Mouse (Mus musculus): ENCODE measurements around the gene H1fnt.

Gene H1fnt

GRCm38 (mm10) chr15:98257193-98257592 lies at the start of gene H1fnt:
H1fnt (minus strand) TSS chr15:98257293.
- no peak for DNase-seq (ENCODE audit: low read depth)

GRCm38 (mm10) chr15:98295628-98296551 lies 38.8 kb upstream of the H1fnt start, which contains the start of gene Zfp641:
Zfp641 (minus strand) TSS chr15:98296161.
- DNase-seq (ENCODE audit: low read depth) = no peak

DNA sequence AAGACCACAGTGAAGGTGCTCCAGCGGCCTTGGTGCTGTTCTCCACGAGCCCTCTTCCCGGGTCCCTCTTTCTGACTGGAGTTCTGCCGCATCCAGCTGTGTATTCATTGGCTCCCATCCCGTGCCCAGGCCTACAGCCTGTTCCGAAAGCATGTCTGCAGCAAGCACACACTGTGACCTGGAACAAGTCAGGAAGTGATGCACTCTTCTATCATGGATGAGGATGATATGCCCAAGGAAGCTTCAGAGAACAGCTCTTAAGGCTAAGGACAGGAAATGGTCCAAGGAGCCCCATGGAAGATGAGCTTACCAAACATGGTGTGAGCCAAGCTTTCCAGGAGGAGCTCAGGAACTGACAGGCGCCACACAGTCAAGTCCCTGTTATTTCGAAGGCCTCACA lies 36.6 kb upstream of the H1fnt start:
- DNase-seq (ENCODE audit: low read depth) = no peak

DNA sequence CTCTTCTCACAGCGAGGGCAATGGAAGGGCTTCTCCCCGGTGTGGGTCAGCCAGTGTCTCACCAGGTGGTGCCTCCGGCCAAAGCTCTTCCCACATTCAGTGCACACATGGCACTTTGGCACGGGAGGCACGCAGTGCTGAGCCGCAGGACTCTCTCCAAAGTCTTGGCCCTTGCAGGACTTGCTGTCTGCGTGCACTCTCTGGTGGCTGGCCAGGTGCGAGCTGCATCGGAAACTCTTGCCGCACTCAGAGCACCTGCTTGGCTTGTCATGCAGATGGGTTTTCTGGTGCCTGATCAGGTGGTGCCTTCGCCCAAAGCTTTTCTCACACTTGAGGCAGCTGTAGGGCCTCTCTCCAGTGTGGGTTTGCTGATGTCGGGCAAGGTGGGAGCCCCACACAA lies 31.5 kb upstream of the H1fnt start:
- no peak for DNase-seq (ENCODE audit: low read depth)

GRCm38 (mm10) chr15:98286418-98286817 lies 29.3 kb upstream of the H1fnt start:
- DNase-seq (ENCODE audit: low read depth) = no peak

DNA sequence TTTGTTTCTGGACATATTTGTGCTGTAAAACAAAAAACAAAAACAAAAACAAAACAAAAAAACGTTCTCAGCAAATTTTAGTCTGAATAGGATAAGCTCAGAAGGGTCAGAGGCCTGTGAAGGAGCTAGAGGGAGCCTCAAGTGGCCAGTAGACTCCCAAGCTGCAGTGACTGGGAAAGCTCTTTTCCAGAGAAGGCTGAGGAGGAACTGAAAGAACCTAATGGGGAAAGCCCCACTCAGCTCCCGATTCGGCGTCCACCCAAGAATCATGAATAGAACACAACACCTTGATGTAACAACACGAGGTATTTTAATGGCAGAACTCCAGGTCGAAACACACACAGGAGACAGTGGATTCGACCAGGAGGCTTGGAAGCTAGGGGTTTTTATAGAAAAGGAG lies 683 bp upstream of the H1fnt start:
- DNase-seq (ENCODE audit: low read depth) = no peak

DNA sequence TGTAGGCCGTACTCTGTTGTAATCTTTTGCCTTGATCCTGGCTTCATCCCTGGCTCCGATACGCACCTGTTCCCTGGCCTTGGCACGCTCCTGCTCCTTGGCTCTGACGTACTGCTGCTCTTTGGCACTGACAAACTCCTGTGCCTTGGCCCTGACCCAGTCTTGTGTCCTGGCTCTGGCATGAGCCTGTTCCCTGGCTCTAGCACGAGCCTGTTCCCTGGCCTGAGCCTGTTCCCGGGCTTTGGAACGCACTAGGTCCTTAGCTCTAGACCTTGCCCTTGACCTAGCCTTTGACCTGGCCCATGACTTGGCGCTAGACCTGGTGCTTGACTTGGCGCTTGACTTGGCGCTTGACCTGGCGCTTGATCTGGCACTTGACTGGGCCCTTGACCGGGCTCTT lies 822 bp downstream of the H1fnt start:
- no peak for DNase-seq (ENCODE audit: low read depth)

- DNase-seq (ENCODE audit: low read depth) = no peak
Observed at GRCm38 (mm10) chr15:98235442-98235841, 21.7 kb downstream of the H1fnt start.

GRCm38 (mm10) chr15:98234350-98234749 lies 22.7 kb downstream of the H1fnt start, which contains the start of gene Olfr286:
Olfr286 (minus strand) TSS chr15:98234450.
- DNase-seq (ENCODE audit: low read depth) = no peak

DNA sequence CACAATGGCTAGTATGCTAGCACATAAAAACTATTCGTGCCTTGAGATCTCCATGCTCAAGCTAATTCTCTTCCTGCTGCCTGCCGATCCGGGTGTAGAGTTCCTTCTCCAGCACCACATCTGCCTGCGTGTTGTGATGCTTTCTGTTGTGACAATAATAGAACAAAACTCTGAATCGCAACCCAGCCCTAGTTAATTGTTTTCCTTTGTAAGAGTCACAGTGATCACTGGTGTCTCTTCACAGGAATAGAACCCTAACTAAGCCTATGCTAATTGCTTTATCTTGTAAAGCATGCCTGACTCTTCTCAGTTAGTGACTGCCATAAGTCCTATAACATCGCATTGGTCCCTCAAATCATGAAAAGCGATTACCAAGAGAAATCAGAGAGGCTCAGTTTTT lies 31.0 kb downstream of the H1fnt start:
- no peak for DNase-seq (ENCODE audit: low read depth)

GRCm38 (mm10) chr15:98225610-98226009 lies 31.5 kb downstream of the H1fnt start:
- DNase-seq (ENCODE audit: low read depth) = no peak

- DNase-seq (ENCODE audit: low read depth) = no peak
Observed at GRCm38 (mm10) chr15:98222377-98222776, 34.7 kb downstream of the H1fnt start.

- no peak for DNase-seq (ENCODE audit: low read depth)
Observed at GRCm38 (mm10) chr15:98220877-98221276, 36.2 kb downstream of the H1fnt start, which contains the start of the genes Gm44579 and Olfr287. Gm44579 (minus strand) TSS chr15:98220977. Olfr287 (minus strand) TSS chr15:98221056.

GRCm38 (mm10) chr15:98214130-98214529 lies 43.0 kb downstream of the H1fnt start:
- DNase-seq (ENCODE audit: low read depth) = no peak

DNA sequence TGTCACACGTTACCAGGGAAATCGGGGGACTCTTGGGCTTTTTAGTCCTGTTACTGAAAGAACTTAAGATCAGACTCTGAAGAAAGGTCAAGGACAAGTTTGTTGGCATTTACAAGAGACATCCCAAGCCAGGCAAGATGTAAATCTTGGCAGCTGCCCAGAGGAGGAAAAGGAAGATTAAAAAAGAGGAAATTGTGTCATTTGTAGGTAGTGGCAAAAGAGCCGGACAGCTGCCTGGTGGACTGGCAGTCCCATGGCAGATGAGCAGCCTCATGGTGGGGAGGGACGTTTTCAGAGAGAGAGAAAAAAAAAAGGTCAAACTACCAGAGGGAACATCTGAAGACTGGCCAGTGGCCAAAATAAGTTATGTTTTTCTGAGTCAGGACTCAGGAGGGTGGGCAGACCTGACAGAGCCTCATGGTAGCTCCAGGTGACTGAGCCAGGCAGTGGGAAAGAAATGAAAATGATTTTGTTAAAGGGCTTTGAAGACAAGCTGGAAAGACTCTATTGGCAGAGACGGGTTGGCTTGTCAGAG lies 43.7 kb downstream of the H1fnt start:
- no peak for DNase-seq (ENCODE audit: low read depth)

- DNase-seq (ENCODE audit: low read depth) = no peak
Observed at GRCm38 (mm10) chr15:98209676-98210075, 47.4 kb downstream of the H1fnt start.

Measured in c-Kit-positive CD71-negative TER-119-negative erythroid progenitor cells, embryonic 14.5 days (primary cell).